Mouse (Mus musculus) MEL (cell line): ENCODE results near the gene Gm20388. TPM values are rescaled to one million over a fixed set of nuclear protein-coding genes. Genes with fewer than 3 reads are reported as not detected.

Source experiments
- DNase-seq: peaks from one replicate; pipeline ENCODE4 v3.0.0; 2011; ENCODE audit warnings: low read depth, low spot score
- H3K27ac ChIP-seq: 2 replicates; pipeline ENCODE4 v1.5.1; 2012; ENCODE audit warnings: low read depth, mild to moderate bottlenecking, control low read depth, low read length, moderate library complexity; ENCODE audit not compliant: control insufficient read depth
- H3K27me3 ChIP-seq, 2 experiments: fragments of 150-350 bp in 1 of 2; sonication (generic) in 1 of 2; 2 replicates each; pipeline ENCODE4 v1.6.1; 2012; ENCODE audit warnings: low read length in 2 of 2, mild to moderate bottlenecking in 2 of 2, improper control_type of control experiment in 1 of 2, moderate library complexity in 1 of 2; ENCODE audit not compliant: insufficient read depth in 2 of 2, control insufficient read depth in 1 of 2
- H3K36me3 ChIP-seq, 2 experiments: 2 replicates each; pipeline ENCODE4 v1.6.1; 2012 to 2014; ENCODE audit warnings: low read length in 2 of 2, improper control_type of control experiment in 1 of 2, inconsistent platforms in 1 of 2, mild to moderate bottlenecking in 1 of 2; ENCODE audit not compliant: insufficient read depth in 2 of 2, control insufficient read depth in 1 of 2
- H3K4me1 ChIP-seq, 2 experiments: fragments of 150-350 bp in 1 of 2; sonication (generic) in 1 of 2; 2 replicates each; pipeline ENCODE4 v1.6.1; 2012; ENCODE audit warnings: low read length in 2 of 2, improper control_type of control experiment in 1 of 2, mild to moderate bottlenecking in 1 of 2; ENCODE audit not compliant: insufficient read depth in 2 of 2, control insufficient read depth in 1 of 2
- H3K4me3 ChIP-seq, 2 experiments: fragments of 150-350 bp in 1 of 2; sonication (generic) in 1 of 2; 2 replicates each; pipeline ENCODE4 v1.5.1; 2012; ENCODE audit warnings: low read depth in 2 of 2, low read length in 2 of 2, mild to moderate bottlenecking in 2 of 2, moderate library complexity in 2 of 2, control low read depth in 1 of 2, improper control_type of control experiment in 1 of 2; ENCODE audit not compliant: control insufficient read depth in 1 of 2, insufficient read depth in 1 of 2
- H3K79me2 ChIP-seq: 2 replicates; pipeline ENCODE4 v1.6.1; 2012; ENCODE audit warnings: mild to moderate bottlenecking, low read length, moderate library complexity; ENCODE audit not compliant: control insufficient read depth, poor library complexity, insufficient read depth
- H3K9ac ChIP-seq: 2 replicates; pipeline ENCODE4 v1.6.1; 2012; ENCODE audit warnings: low read depth, mild to moderate bottlenecking, control low read depth, low read length, moderate library complexity; ENCODE audit not compliant: control insufficient read depth, poor library complexity, severe bottlenecking
- H3K9me3 ChIP-seq: fragments of 150-350 bp; sonication (generic); replicated peaks from 2 replicates; pipeline ENCODE4 v1.6.1; 2012; ENCODE audit warnings: mild to moderate bottlenecking, low read length, improper control_type of control experiment, moderate library complexity; ENCODE audit not compliant: insufficient read depth
- BHLHE40 ChIP-seq: IDR thresholded peaks from 2 replicates; pipeline ENCODE4 v1.6.1; 2012; ENCODE audit warnings: low read depth, mild to moderate bottlenecking, inconsistent platforms, low read length, improper control_type of control experiment, borderline replicate concordance
- CHD2 ChIP-seq: IDR thresholded peaks from 2 replicates; pipeline ENCODE4 v1.6.1; 2011; ENCODE audit warnings: low read length, improper control_type of control experiment
- CTCF ChIP-seq, 3 experiments: IDR thresholded peaks in 2 of 3; conservative IDR thresholded peaks in 1 of 3; 2 replicates each; pipeline ENCODE4 v1.5.1; 2011 to 2012; ENCODE audit warnings: low read length in 3 of 3, low read depth in 2 of 3, mild to moderate bottlenecking in 2 of 3, improper control_type of control experiment in 1 of 3, inconsistent platforms in 1 of 3, mixed read lengths in 1 of 3, moderate library complexity in 1 of 3; ENCODE audit not compliant: control insufficient read depth in 1 of 3, insufficient read depth in 1 of 3, poor library complexity in 1 of 3, severe bottlenecking in 1 of 3
- E2F4 ChIP-seq: IDR thresholded peaks from 2 replicates; pipeline ENCODE4 v1.6.1; 2011; ENCODE audit warnings: low read depth, low read length, improper control_type of control experiment, borderline replicate concordance
- ELF1 ChIP-seq: IDR thresholded peaks from 2 replicates; pipeline ENCODE4 v1.6.1; 2014; ENCODE audit warnings: low read depth, mild to moderate bottlenecking, inconsistent platforms, low read length, improper control_type of control experiment, moderate library complexity
- ETS1 ChIP-seq: IDR thresholded peaks from 2 replicates; pipeline ENCODE4 v1.6.1; 2012; ENCODE audit warnings: low read depth, mild to moderate bottlenecking, inconsistent platforms, low read length, improper control_type of control experiment, moderate library complexity
- GABPA ChIP-seq: IDR thresholded peaks from 2 replicates; pipeline ENCODE4 v1.6.1; 2012; ENCODE audit warnings: low read depth, mild to moderate bottlenecking, inconsistent platforms, low read length, improper control_type of control experiment, moderate library complexity
- HCFC1 ChIP-seq: IDR thresholded peaks from 2 replicates; pipeline ENCODE4 v1.6.1; 2012; ENCODE audit warnings: low read depth, mild to moderate bottlenecking, inconsistent platforms, low read length, improper control_type of control experiment, moderate library complexity
- JUND ChIP-seq: IDR thresholded peaks from 2 replicates; pipeline ENCODE4 v1.6.1; 2011; ENCODE audit warnings: low read depth, mild to moderate bottlenecking, improper control_type of control experiment, low read length
- KAT2A ChIP-seq: conservative IDR thresholded peaks from 2 replicates; pipeline ENCODE4 v1.6.1; 2012; ENCODE audit warnings: low read depth, low read length, improper control_type of control experiment, inconsistent platforms
- MAX ChIP-seq: IDR thresholded peaks from 2 replicates; pipeline ENCODE4 v1.6.1; 2011; ENCODE audit warnings: low read length, improper control_type of control experiment
- MAZ ChIP-seq: IDR thresholded peaks from 2 replicates; pipeline ENCODE4 v1.6.1; 2012; ENCODE audit warnings: low read depth, mild to moderate bottlenecking, inconsistent platforms, low read length, improper control_type of control experiment
- MYB ChIP-seq: IDR thresholded peaks from 2 replicates; pipeline ENCODE4 v1.6.1; 2011; ENCODE audit warnings: mild to moderate bottlenecking, low read depth, low read length, improper control_type of control experiment
- MYC ChIP-seq: IDR thresholded peaks from 2 replicates; pipeline ENCODE4 v1.6.1; 2011; ENCODE audit warnings: low read depth, mild to moderate bottlenecking, low read length, improper control_type of control experiment, moderate library complexity
- NELFE ChIP-seq: IDR thresholded peaks from 2 replicates; pipeline ENCODE4 v1.6.1; 2011; ENCODE audit warnings: low read depth, low read length, improper control_type of control experiment
- NRF1 ChIP-seq: IDR thresholded peaks from 2 replicates; pipeline ENCODE4 v1.6.1; 2014; ENCODE audit warnings: low read depth, mild to moderate bottlenecking, inconsistent platforms, low read length, improper control_type of control experiment, moderate library complexity; ENCODE audit not compliant: poor library complexity, insufficient read depth, severe bottlenecking
- POLR2AphosphoS2 ChIP-seq: IDR thresholded peaks from 2 replicates; pipeline ENCODE4 v1.6.1; 2011; ENCODE audit warnings: low read length, improper control_type of control experiment
- RAD21 ChIP-seq: IDR thresholded peaks from 2 replicates; pipeline ENCODE4 v1.6.1; 2011; ENCODE audit warnings: mild to moderate bottlenecking, low read depth, low read length, improper control_type of control experiment
- RCOR1 ChIP-seq: IDR thresholded peaks from 2 replicates; pipeline ENCODE4 v1.6.1; 2012; ENCODE audit warnings: low read depth, mild to moderate bottlenecking, inconsistent platforms, low read length, improper control_type of control experiment
- SMC3 ChIP-seq: IDR thresholded peaks from 2 replicates; pipeline ENCODE4 v1.6.1; 2011; ENCODE audit warnings: low read depth, low read length, improper control_type of control experiment
- TBP ChIP-seq: IDR thresholded peaks from 2 replicates; pipeline ENCODE4 v1.8.0; 2011; ENCODE audit warnings: low read depth, low read length, improper control_type of control experiment
- TCF12 ChIP-seq: IDR thresholded peaks from 2 replicates; pipeline ENCODE4 v1.6.1; 2014; ENCODE audit warnings: low read depth, mild to moderate bottlenecking, inconsistent platforms, low read length, improper control_type of control experiment, moderate library complexity
- USF1 ChIP-seq: IDR thresholded peaks from 2 replicates; pipeline ENCODE4 v1.6.1; 2014; ENCODE audit warnings: low read depth, mild to moderate bottlenecking, inconsistent platforms, low read length, improper control_type of control experiment, moderate library complexity
- USF2 ChIP-seq, 2 experiments: IDR thresholded peaks; 2 replicates each; pipeline ENCODE4 v1.6.1; 2011 to 2012; ENCODE audit warnings: improper control_type of control experiment in 2 of 2, low read length in 2 of 2, borderline replicate concordance in 1 of 2, inconsistent platforms in 1 of 2, low read depth in 1 of 2, mild to moderate bottlenecking in 1 of 2; ENCODE audit not compliant: insufficient read depth in 1 of 2
- ZC3H11A ChIP-seq: IDR thresholded peaks from 2 replicates; pipeline ENCODE4 v1.6.1; 2012; ENCODE audit warnings: low read depth, mild to moderate bottlenecking, inconsistent platforms, low read length, improper control_type of control experiment
- ZKSCAN1 ChIP-seq: IDR thresholded peaks from 2 replicates; pipeline ENCODE4 v1.6.1; 2012; ENCODE audit warnings: low read depth, mild to moderate bottlenecking, inconsistent platforms, low read length, improper control_type of control experiment, moderate library complexity
- ZMIZ1 ChIP-seq: IDR thresholded peaks from 2 replicates; pipeline ENCODE4 v1.6.1; 2012; ENCODE audit warnings: low read depth, mild to moderate bottlenecking, inconsistent platforms, low read length, improper control_type of control experiment, moderate library complexity
- ZNF384 ChIP-seq: IDR thresholded peaks from 2 replicates; pipeline ENCODE4 v1.6.1; 2012; ENCODE audit warnings: low read depth, mild to moderate bottlenecking, inconsistent platforms, low read length, improper control_type of control experiment
- polyA plus RNA-seq, 2 experiments: library from polyadenylated mRNA; stranded (reverse) in 1 of 2; unstranded in 1 of 2; fragments of >175 nt in 1 of 2; fragments of >200 nt in 1 of 2; gene quantifications; 2 replicates each; pipeline versions ENCODE4 v1.2.1 to v1.2.4; 2012; ENCODE audit warnings: low replicate concordance in 2 of 2, low read depth in 1 of 2; ENCODE audit not compliant: insufficient read length in 2 of 2, insufficient read depth in 1 of 2, missing spikeins in 1 of 2
- total RNA-seq: library from RNA; depleted of rRNA; stranded (reverse); fragments of 300-350 nt; gene quantifications from 2 replicates; pipeline ENCODE4 v1.2.3, GENCODE M21; 2012

Gene Gm20388
- total and polyA plus RNA-seq, 3 experiments, result 11.1 to 17.8 TPM; not detected in 1

GRCm38 (mm10) chr8:120620441-120620840, 709.8 kb downstream of the Gm20388 start:
- Histone ChIP-seq H3K36me3 (peaks cover 0 to 2% of the 10 kb centered on the region in 2 experiments; a peak in 1 of 4 replicates), H3K27ac (no peak overlapping the region), H3K27me3 (no peaks in the 10 kb centered on the region), H3K9ac (no peak overlapping the region), H3K79me2 (no peaks in the 10 kb centered on the region), H3K4me1 (no peaks in the 10 kb centered on the region), H3K9me3 (no peaks in the 10 kb centered on the region), H3K4me3 (no peak overlapping the region)
- DNase-seq, result no peak
- TF ChIP-seq TBP (no peak), USF2 (IDR thresholded peaks at IDR 0.05; ENCODE audit: borderline replicate concordance in 1 of 2, insufficient read depth in 1 of 2, low read depth in 1 of 2, low read length in 2 of 2) (no peak), NRF1 (no peak), ETS1 (no peak), BHLHE40 (no peak), GABPA (no peak), MAZ (no peak), ELF1 (no peak), ZMIZ1 (no peak), KAT2A (no peak), CTCF (IDR thresholded peaks at IDR 0.05 in 2 of 3, conservative IDR thresholded peaks at IDR 0.05 in 1 of 3; ENCODE audit: control insufficient read depth in 1 of 3, insufficient read depth in 1 of 3, low read depth in 2 of 3, low read length in 3 of 3, poor library complexity in 1 of 3, severe bottlenecking in 1 of 3) (no peak), USF1 (no peak), NELFE (no peak), MAX (no peak), RAD21 (no peak), ZC3H11A (no peak), TCF12 (no peak), HCFC1 (no peak), POLR2AphosphoS2 (no peak), SMC3 (no peak)

- Histone ChIP-seq H3K9me3 (no peaks in the 10 kb centered on the region), H3K36me3 (peaks cover 0 to 2% of the 10 kb centered on the region in 2 experiments; a peak in 1 of 4 replicates), H3K79me2 (no peaks in the 10 kb centered on the region), H3K4me1 (no peaks in the 10 kb centered on the region), H3K4me3 (no peak overlapping the region), H3K27me3 (no peaks in the 10 kb centered on the region), H3K9ac (no peak overlapping the region), H3K27ac (no peak overlapping the region)
- no peak for TF ChIP-seq ZMIZ1
- TF ChIP-seq ZKSCAN1, result no peak
- no peak for TF ChIP-seq ZC3H11A
- no peak for TF ChIP-seq MYC
- no peak for TF ChIP-seq CHD2
- TF ChIP-seq JUND, result no peak
- no peak for TF ChIP-seq RCOR1
- no peak for TF ChIP-seq POLR2AphosphoS2
- no peak for TF ChIP-seq USF1
- TF ChIP-seq GABPA, result no peak
- TF ChIP-seq USF2 (IDR thresholded peaks at IDR 0.05; ENCODE audit: borderline replicate concordance in 1 of 2, insufficient read depth in 1 of 2, low read depth in 1 of 2, low read length in 2 of 2), result no peak
- TF ChIP-seq MYB, result no peak
- no peak for TF ChIP-seq ETS1
- no peak for TF ChIP-seq ZNF384
- no peak for TF ChIP-seq TBP
- no peak for TF ChIP-seq TCF12
- TF ChIP-seq E2F4, result no peak
- no peak for DNase-seq
Measured at GRCm38 (mm10) chr8:120622161-120622560, 711.5 kb downstream of the Gm20388 start.
